Mouse (Mus musculus) hindbrain, embryonic 13.5 days (tissue): Measurements from ENCODE around the gene Atp2c2. TPM values are rescaled to one million over a fixed set of nuclear protein-coding genes. Genes with fewer than 3 reads are reported as not detected.
A peak's percentile ranks its signal among the peaks of the same experiment; 100 is the strongest.

Experiments
- ATAC-seq: fragments of 200-750 bp; cut with Nextera tagmentation; 2 replicates; pipeline ENCODE4 v1.8.0; 2017; ENCODE audit warnings: moderate TSS enrichment; ENCODE audit not compliant: low FRiP score
- H3K27ac ChIP-seq: fragments of 300-500 bp; sonication (generic); 2 replicates; pipeline ENCODE4 v1.5.1; 2015; ENCODE audit warnings: inconsistent platforms, mild to moderate bottlenecking, moderate library complexity
- H3K27me3 ChIP-seq: fragments of 300-500 bp; sonication (generic); 2 replicates; pipeline ENCODE4 v1.6.1; 2015; ENCODE audit warnings: mild to moderate bottlenecking, inconsistent platforms
- H3K36me3 ChIP-seq: fragments of 300-500 bp; sonication (generic); 2 replicates; pipeline ENCODE4 v1.6.1; 2015; ENCODE audit warnings: mild to moderate bottlenecking, inconsistent platforms
- H3K4me1 ChIP-seq: fragments of 300-500 bp; sonication (generic); replicated peaks from 2 replicates; pipeline ENCODE4 v1.6.1; 2015; ENCODE audit warnings: inconsistent platforms
- H3K4me2 ChIP-seq: fragments of 300-500 bp; sonication (generic); 2 replicates; pipeline ENCODE4 v1.6.1; 2015; ENCODE audit warnings: inconsistent platforms, mild to moderate bottlenecking, moderate library complexity
- H3K4me3 ChIP-seq: fragments of 300-500 bp; sonication (generic); 2 replicates; pipeline ENCODE4 v1.5.1; 2015; ENCODE audit warnings: mild to moderate bottlenecking, inconsistent platforms
- H3K9ac ChIP-seq: fragments of 300-500 bp; sonication (generic); 2 replicates; pipeline ENCODE4 v1.6.1; 2015; ENCODE audit warnings: mild to moderate bottlenecking, inconsistent platforms
- H3K9me3 ChIP-seq: fragments of 300-500 bp; sonication (generic); 2 replicates; pipeline ENCODE4 v1.6.1; 2016; ENCODE audit warnings: inconsistent platforms
- WGBS: fragments of 180-500 bp; shearing (Covaris S2); methylation state at CpG from one replicate; pipeline ENCODE4 v1.1.7; 2015; 5-methylcytosine and 5-hydroxymethylcytosine counted together
- polyA plus RNA-seq: library from polyadenylated mRNA; unstranded; fragments of >200 nt; fragmentation: Nextera tagmentation; extraction: Ambion mirVana; gene quantifications from 2 replicates; pipeline ENCODE4 v1.2.1, GENCODE M21; 2015

Gene Atp2c2
- polyA plus RNA-seq, 1 experiment from 2014 or later, result 0.21 TPM

- H3K36me3 ChIP-seq, result no peaks in the 10 kb centered on the region
- no peak overlapping the region for H3K4me3 ChIP-seq
- no peak overlapping the region for H3K9ac ChIP-seq
- peaks cover 32% of the 10 kb centered on the region for H3K4me1 ChIP-seq
- H3K27me3 ChIP-seq, result no peaks in the 10 kb centered on the region
- H3K9me3 ChIP-seq, result no peaks in the 10 kb centered on the region
- no peak overlapping the region for H3K27ac ChIP-seq
- WGBS, result 81% methylated on average over 9 of the region's 9 CpGs
- H3K4me2 ChIP-seq, result no peak overlapping the region
- no peak for ATAC-seq
Observed at GRCm38 (mm10) chr8:119780402-119781049, 80.7 kb downstream of the Atp2c2 start.

- ATAC-seq, result no peak
- no peaks in the 10 kb centered on the region for H3K36me3 ChIP-seq
- H3K27ac ChIP-seq, result no peak overlapping the region
- 72% methylated on average over 4 of the region's 4 CpGs for WGBS
- no peak overlapping the region for H3K4me2 ChIP-seq
- no peak overlapping the region for H3K4me3 ChIP-seq
- H3K9me3 ChIP-seq, result no peaks in the 10 kb centered on the region
- H3K27me3 ChIP-seq, result no peaks in the 10 kb centered on the region
- 0 out of 2 replicates have a peak overlapping the region, but pooled peaks have one; percentile 3 for H3K9ac ChIP-seq
- H3K4me1 ChIP-seq, result peaks cover 40% of the 10 kb centered on the region
Observed at GRCm38 (mm10) chr8:119781086-119781840, 81.5 kb downstream of the Atp2c2 start.

GRCm38 (mm10) chr8:119782715-119783114, 82.9 kb downstream of the Atp2c2 start:
- H3K4me1 ChIP-seq, result peaks cover 32% of the 10 kb centered on the region
- H3K36me3 ChIP-seq, result no peaks in the 10 kb centered on the region
- 7% methylated on average over 5 of the region's 5 CpGs for WGBS
- no peaks in the 10 kb centered on the region for H3K27me3 ChIP-seq
- H3K9ac ChIP-seq, result no peak overlapping the region
- no peaks in the 10 kb centered on the region for H3K9me3 ChIP-seq
- H3K27ac ChIP-seq, result no peak overlapping the region
- no peak overlapping the region for H3K4me2 ChIP-seq
- ATAC-seq, result no peak
- H3K4me3 ChIP-seq, result no peak overlapping the region

GRCm38 (mm10) chr8:119783579-119783978, 83.8 kb downstream of the Atp2c2 start:
- Histone ChIP-seq H3K9ac (no peak overlapping the region), H3K4me1 (peaks cover 28% of the 10 kb centered on the region), H3K27me3 (no peaks in the 10 kb centered on the region), H3K9me3 (no peaks in the 10 kb centered on the region), H3K27ac (no peak overlapping the region), H3K36me3 (no peaks in the 10 kb centered on the region), H3K4me3 (no peak overlapping the region), H3K4me2 (no peak overlapping the region)
- 72% methylated on average over 6 of the region's 6 CpGs for WGBS
- ATAC-seq, result no peak

- H3K4me1 ChIP-seq, result peaks cover 27% of the 10 kb centered on the region
- H3K27ac ChIP-seq, result no peak overlapping the region
- H3K36me3 ChIP-seq, result no peaks in the 10 kb centered on the region
- no peak overlapping the region for H3K9ac ChIP-seq
- H3K27me3 ChIP-seq, result no peaks in the 10 kb centered on the region
- WGBS, result 51% methylated on average over 9 of the region's 9 CpGs
- H3K9me3 ChIP-seq, result no peaks in the 10 kb centered on the region
- ATAC-seq, result no peak
- H3K4me2 ChIP-seq, result no peak overlapping the region
- no peak overlapping the region for H3K4me3 ChIP-seq
Observed at GRCm38 (mm10) chr8:119784141-119784574, 84.3 kb downstream of the Atp2c2 start.

GRCm38 (mm10) chr8:119784676-119785075, 84.9 kb downstream of the Atp2c2 start:
- no peak overlapping the region for H3K4me3 ChIP-seq
- ATAC-seq, result no peak
- H3K27ac ChIP-seq, result no peak overlapping the region
- peaks cover 30% of the 10 kb centered on the region for H3K4me1 ChIP-seq
- WGBS, result 56% methylated on average over 7 of the region's 7 CpGs
- no peaks in the 10 kb centered on the region for H3K36me3 ChIP-seq
- no peak overlapping the region for H3K4me2 ChIP-seq
- H3K27me3 ChIP-seq, result no peaks in the 10 kb centered on the region
- no peak overlapping the region for H3K9ac ChIP-seq
- no peaks in the 10 kb centered on the region for H3K9me3 ChIP-seq

- H3K4me2 ChIP-seq, result 0 out of 2 replicates have a peak overlapping the region, but pooled peaks have one; percentile 6
- H3K4me3 ChIP-seq, result no peak overlapping the region
- no peaks in the 10 kb centered on the region for H3K36me3 ChIP-seq
- peaks cover 35% of the 10 kb centered on the region for H3K4me1 ChIP-seq
- no peaks in the 10 kb centered on the region for H3K9me3 ChIP-seq
- no peaks in the 10 kb centered on the region for H3K27me3 ChIP-seq
- peak; percentile 55 for ATAC-seq
- H3K27ac ChIP-seq, result peak overlapping the region; percentile 69
- no peak overlapping the region for H3K9ac ChIP-seq
- WGBS, result 23% methylated on average over 18 of the region's 18 CpGs
Observed at GRCm38 (mm10) chr8:119785764-119786405, 86.1 kb downstream of the Atp2c2 start.

GRCm38 (mm10) chr8:119786871-119787270, 87.1 kb downstream of the Atp2c2 start:
- no peak for ATAC-seq
- Histone ChIP-seq H3K36me3 (no peaks in the 10 kb centered on the region), H3K9ac (no peak overlapping the region), H3K9me3 (no peaks in the 10 kb centered on the region), H3K4me2 (no peak overlapping the region), H3K27ac (no peak overlapping the region), H3K27me3 (no peaks in the 10 kb centered on the region), H3K4me1 (peaks cover 44% of the 10 kb centered on the region), H3K4me3 (no peak overlapping the region)
- WGBS, result 83% methylated on average over 3 of the region's 3 CpGs

GRCm38 (mm10) chr8:119787341-119787740, 87.5 kb downstream of the Atp2c2 start:
- H3K4me3 ChIP-seq, result no peak overlapping the region
- no peak for ATAC-seq
- no peak overlapping the region for H3K4me2 ChIP-seq
- H3K9ac ChIP-seq, result no peak overlapping the region
- no peaks in the 10 kb centered on the region for H3K27me3 ChIP-seq
- WGBS, result 58% methylated on average over 4 of the region's 4 CpGs
- no peaks in the 10 kb centered on the region for H3K9me3 ChIP-seq
- no peak overlapping the region for H3K27ac ChIP-seq
- peaks cover 49% of the 10 kb centered on the region for H3K4me1 ChIP-seq
- no peaks in the 10 kb centered on the region for H3K36me3 ChIP-seq

- Histone ChIP-seq H3K27me3 (no peaks in the 10 kb centered on the region), H3K4me1 (peaks cover 51% of the 10 kb centered on the region), H3K4me2 (no peak overlapping the region), H3K9me3 (no peaks in the 10 kb centered on the region), H3K27ac (0 out of 2 replicates have a peak overlapping the region, but pooled peaks have one; percentile 19), H3K4me3 (no peak overlapping the region), H3K9ac (no peak overlapping the region), H3K36me3 (no peaks in the 10 kb centered on the region)
- 54% methylated on average over 9 of the region's 9 CpGs for WGBS
- ATAC-seq, result no peak
Observed at GRCm38 (mm10) chr8:119788607-119789381, 89.0 kb downstream of the Atp2c2 start.

- ATAC-seq, result no peak
- H3K27me3 ChIP-seq, result no peaks in the 10 kb centered on the region
- no peak overlapping the region for H3K4me3 ChIP-seq
- 78% methylated on average over 7 of the region's 7 CpGs for WGBS
- no peaks in the 10 kb centered on the region for H3K9me3 ChIP-seq
- no peak overlapping the region for H3K9ac ChIP-seq
- peaks cover 46% of the 10 kb centered on the region for H3K4me1 ChIP-seq
- H3K27ac ChIP-seq, result no peak overlapping the region
- H3K4me2 ChIP-seq, result no peak overlapping the region
- no peaks in the 10 kb centered on the region for H3K36me3 ChIP-seq
Observed at GRCm38 (mm10) chr8:119789581-119789980, 89.8 kb downstream of the Atp2c2 start.
